Mouse (Mus musculus): ENCODE data around the gene Aldoc.

DNA sequence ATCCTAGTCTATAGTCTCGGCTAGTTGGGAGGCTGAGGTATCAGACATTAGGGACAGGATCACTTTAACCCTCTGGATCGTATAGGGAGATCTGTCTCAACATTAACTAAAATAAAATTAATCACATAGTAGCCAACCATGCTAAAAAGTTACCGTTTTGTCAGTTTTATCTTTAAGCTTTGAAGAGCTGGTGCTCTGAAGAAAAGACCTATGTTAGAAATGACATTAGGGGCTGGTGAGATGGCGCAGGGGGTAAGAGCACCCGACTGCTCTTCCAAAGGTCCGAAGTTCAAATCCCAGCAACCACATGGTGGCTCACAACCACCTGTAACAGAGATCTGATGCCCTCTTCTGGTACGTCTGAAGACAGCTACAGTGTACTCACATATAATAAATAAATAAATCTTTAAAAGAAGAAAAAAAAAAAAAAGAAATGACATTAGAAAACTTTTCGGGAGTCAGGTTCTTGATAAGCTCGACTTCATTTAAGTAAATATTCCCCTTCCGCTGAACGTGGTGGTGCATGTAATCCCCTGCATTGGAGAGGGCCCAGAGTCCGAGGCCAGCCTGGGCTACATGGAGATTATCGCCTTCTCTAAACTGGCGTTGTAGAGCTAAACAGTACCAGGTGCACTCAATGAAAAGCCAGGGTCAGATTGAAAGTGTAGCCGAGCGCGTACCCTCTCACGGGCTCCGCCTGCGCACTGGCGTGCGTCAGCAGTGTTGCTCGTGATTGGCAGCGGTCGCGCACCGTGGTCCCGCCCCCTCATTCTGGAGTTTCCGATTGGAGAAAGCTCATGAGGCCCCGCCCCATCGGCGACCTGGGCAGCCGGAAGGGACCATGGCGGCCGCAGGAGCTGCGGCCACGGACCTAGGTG is 5.1 kb downstream of the Aldoc start, which contains the start of gene Pigs:
- TF ChIP-seq CTCF (conservative IDR thresholded peaks at IDR 0.05; ENCODE audit: insufficient read depth, insufficient read length, low read depth, low read length) (no peak), POLR2A (IDR thresholded peaks at IDR 0.05; ENCODE audit: low read depth, low read length) (peak; percentile 7)
